Comparison of ENCODE assay signal across 17 mouse cellular contexts in the genomic region with DNA sequence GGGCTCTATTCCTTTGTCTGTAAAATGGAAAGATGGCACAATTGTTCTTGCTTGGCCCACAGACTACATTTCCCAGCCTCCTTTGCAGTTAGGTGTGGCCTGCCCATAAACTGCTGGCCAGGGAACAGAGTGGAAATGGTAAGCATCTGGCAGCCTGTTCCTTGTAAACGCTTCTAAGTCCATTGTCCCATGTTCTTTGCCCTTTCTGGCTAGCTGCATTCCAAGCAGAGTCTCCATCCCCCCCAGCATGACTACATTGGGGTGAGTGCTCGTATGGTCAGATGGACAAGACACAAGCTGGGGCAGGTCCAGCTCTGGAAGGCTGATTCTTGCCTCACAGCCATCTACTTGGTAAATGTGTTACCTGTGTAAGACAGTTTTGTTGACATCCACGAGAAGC. TPM values are rescaled to one million over a fixed set of nuclear protein-coding genes. Genes with fewer than 3 reads are reported as not detected.
DNase-seq lines count a peak whose midpoint lies in the region.
"Had no signal": no experiment of that assay in that cellular context is flagged by ENCODE, and none has a peak within 500 bp of the region (broad histone marks: within the 10 kb centered on the region; RNA-seq: fewer than 3 reads in every experiment).

No protein-coding gene starts in this region.

- intact Hi-C loops in left cerebral cortex, postnatal 14 days (cut with DNase I), result no loop called here

- peak; percentile 27 for DNase-seq in adrenal gland, postnatal 10 days
- no peak for DNase-seq in adrenal gland, adult 2 months
- DNase-seq in 3T3-L1 (ENCODE audit: low read depth, low spot score), result peak; percentile 22
- peak; percentile 6 for DNase-seq in fibroblast of lung, adult 2 months (ENCODE audit: low read depth)
- peak; percentile 79 to 93 for DNase-seq in kidney, postnatal 25 days
- no peak for DNase-seq in urinary bladder, postnatal 4 days (ENCODE audit: low spot score in 2 of 2)
- DNase-seq in heart, adult 18-20 months, result no peak
- no peak for DNase-seq in left cerebral cortex, postnatal 14 days (ENCODE audit: low spot score in 2 of 2)
- DNase-seq: cerebellum, adult 11 months; cerebellum, postnatal 10 days; forebrain, postnatal 0 days; gastrocnemius, postnatal 36 days; heart, postnatal 36 days; lung, embryonic 14.5 days; thymus, adult 2 months; thymus, postnatal 4 days had no signal

RNA-seq across cellular contexts. Expression of gene Lrrn4, which starts 9.0 kb away (rescaled TPM):
- total RNA-seq in adrenal gland, postnatal 10 days (2021), result 1 to 10 TPM; 4.3 to 5.5 TPM
- total RNA-seq in adrenal gland, adult 2 months (2021), result 1 to 10 TPM; 4.4 to 5.1 TPM
- 8.4 and 10.1 TPM in 2 replicates for polyA plus RNA-seq in adrenal gland, adult 2 months (2012; rRNA removed)
- total RNA-seq in heart, adult 18-20 months (2021), result 1 to 10 TPM; 3.2 to 7.3 TPM
- under 1 TPM; 0.32 to 0.33 TPM for total RNA-seq in left cerebral cortex, postnatal 14 days (2021)
- total RNA-seq: monocyte, adult 5-6 weeks had no signal

RNA-seq across cellular contexts. Expression of gene Crls1, which starts 25.2 kb away (rescaled TPM):
- 100 to 1,000 TPM; 109 to 121 TPM for total RNA-seq in adrenal gland, postnatal 10 days (2021)
- 100 to 1,000 TPM; 106 to 129 TPM for total RNA-seq in adrenal gland, adult 2 months (2021)
- 142 and 210 TPM in 2 replicates for polyA plus RNA-seq in adrenal gland, adult 2 months (2012; rRNA removed)
- total RNA-seq in heart, adult 18-20 months (2021), result 10 to 100 TPM; 23.2 to 30.1 TPM
- 10 to 100 TPM; 26.4 to 29.1 TPM for total RNA-seq in left cerebral cortex, postnatal 14 days (2021)

RNA-seq across cellular contexts. Expression of gene Mcm8, which starts 55.7 kb away (rescaled TPM):
- 1 to 10 TPM; 4.8 to 5.8 TPM for total RNA-seq in adrenal gland, postnatal 10 days (2021)
- total RNA-seq in adrenal gland, adult 2 months (2021), result 1 to 10 TPM; 2.8 to 3.5 TPM
- polyA plus RNA-seq in adrenal gland, adult 2 months (2012; rRNA removed), result 1.2 and 1.4 TPM in 2 replicates
- total RNA-seq in heart, adult 18-20 months (2021), result 1 to 10 TPM; 3.1 to 3.5 TPM
- 1 to 10 TPM; 3.6 to 4.9 TPM for total RNA-seq in left cerebral cortex, postnatal 14 days (2021)

RNA-seq across cellular contexts. Expression of gene Trmt6, which starts 55.8 kb away (rescaled TPM):
- total RNA-seq in adrenal gland, postnatal 10 days (2021), result 10 to 100 TPM; 15.4 to 19.4 TPM
- total RNA-seq in adrenal gland, adult 2 months (2021), result 10 to 100 TPM; 16.8 to 20.6 TPM
- polyA plus RNA-seq in adrenal gland, adult 2 months (2012; rRNA removed), result 1.2 and 1.3 TPM in 2 replicates
- 1 to 10 TPM; 7.4 to 7.6 TPM for total RNA-seq in heart, adult 18-20 months (2021)
- total RNA-seq in left cerebral cortex, postnatal 14 days (2021), result 10 to 100 TPM; 22.4 to 28.4 TPM

Comparison
In these comparisons a context has a peak if more than half of its experiments do, and no peak if none do; other contexts are left out.
1. DNase-seq: peak in adrenal gland, postnatal 10 days (single experiment), 3T3-L1 (single experiment), fibroblast of lung, adult 2 months (single experiment) and kidney, postnatal 25 days (2 of 2); none in adrenal gland, adult 2 months (single experiment), urinary bladder, postnatal 4 days (0 of 2), heart, adult 18-20 months (0 of 2) and left cerebral cortex, postnatal 14 days (0 of 2).